ENCODE assay signal across 24 mouse cellular contexts in genomic region chr7:97305206-97305605, GRCm38 (mm10). TPM values are rescaled to one million over a fixed set of nuclear protein-coding genes. Genes with fewer than 3 reads are reported as not detected.
DNase-seq lines count a peak whose midpoint lies in the region; ATAC-seq and TF ChIP-seq lines count a peak whose summit lies in the region.
"Had no signal": no experiment of that assay in that cellular context is flagged by ENCODE, and none has a peak within 500 bp of the region (broad histone marks: within the 10 kb centered on the region; RNA-seq: fewer than 3 reads in every experiment).

No protein-coding gene starts in this region.

- H3K27ac ChIP-seq in liver, embryonic 11.5 days (ENCODE audit: low read depth, low read length) = no peak overlapping the region
- no peak overlapping the region for H3K27ac ChIP-seq in testis, adult 2 months (ENCODE audit: control insufficient read depth, insufficient read depth, low read depth, low read length)
- no peak overlapping the region for H3K27ac ChIP-seq in hindbrain, embryonic 13.5 days
- H3K27ac ChIP-seq: embryonic facial prominence, embryonic 13.5 days; forebrain, embryonic 13.5 days; gastrocnemius, adult 2 months; heart, embryonic 15.5 days; hindbrain, postnatal 0 days; neural tube, embryonic 13.5 days had no signal

- DNase-seq in frontal cortex, postnatal 25 days (ENCODE audit: low spot score in 2 of 2) = peak; percentile 1 to 2
- no peak for DNase-seq in frontal cortex, adult 2 months (ENCODE audit: extremely low spot score in 1 of 2, low spot score in 1 of 2)
- peak; percentile 21 for DNase-seq in liver, embryonic 11.5 days (ENCODE audit: low spot score)
- no peak for DNase-seq in liver
- DNase-seq in testis, postnatal 10 days (ENCODE audit: low spot score) = no peak
- DNase-seq: adrenal gland, postnatal 14 days; cerebellum, adult 11 months; cerebellum, adult 9-10 months; gastrocnemius, adult 2 months; gastrocnemius, postnatal 36 days; kidney, adult 9 months; kidney, postnatal 10 days; lung, postnatal 14 days; thymus, adult 18-20 months; thymus, postnatal 25 days had no signal

- H3K4me2 ChIP-seq in liver, embryonic 11.5 days = no peak overlapping the region
- H3K4me2 ChIP-seq in hindbrain, embryonic 13.5 days = no peak overlapping the region
- H3K4me2 ChIP-seq: embryonic facial prominence, embryonic 13.5 days; forebrain, embryonic 13.5 days; heart, embryonic 15.5 days; neural tube, embryonic 13.5 days had no signal

- no peaks in the 10 kb centered on the region for H3K4me1 ChIP-seq in liver, embryonic 11.5 days (replicated peaks; ENCODE audit: control insufficient read depth, insufficient read depth, low read length)
- no peaks in the 10 kb centered on the region for H3K4me1 ChIP-seq in testis, adult 2 months (ENCODE audit: control insufficient read depth, insufficient read depth, low read length)
- H3K4me1 ChIP-seq in hindbrain, embryonic 13.5 days (replicated peaks) = no peaks in the 10 kb centered on the region
- H3K4me1 ChIP-seq: embryonic facial prominence, embryonic 13.5 days; forebrain, embryonic 13.5 days; heart, embryonic 15.5 days; neural tube, embryonic 13.5 days had no signal

- TF ChIP-seq POLR2A in testis, adult 2 months (IDR thresholded peaks at IDR 0.05; ENCODE audit: control insufficient read depth, low read depth, low read length) = no peak

- ATAC-seq in liver, embryonic 11.5 days (replicated peaks; ENCODE audit: low FRiP score) = no peak
- ATAC-seq in hindbrain, embryonic 13.5 days (ENCODE audit: low FRiP score) = no peak
- ATAC-seq: CD4-positive, CD25-positive, alpha-beta regulatory T cell, adult 4 months; forebrain, embryonic 13.5 days; hindbrain, postnatal 0 days; intestine, embryonic 16.5 days had no signal

- TF ChIP-seq CTCF in testis, adult 2 months (IDR thresholded peaks at IDR 0.05; ENCODE audit: control insufficient read depth, insufficient read depth, insufficient replicate concordance, low read depth, low read length) = no peak

- WGBS in liver, embryonic 11.5 days = 74% methylated on average over 4 of the region's 4 CpGs
- WGBS in hindbrain, embryonic 13.5 days = 89% methylated on average over 4 of the region's 4 CpGs

- peaks cover 22% of the 10 kb centered on the region for H3K36me3 ChIP-seq in liver, embryonic 11.5 days (ENCODE audit: control insufficient read depth, insufficient read depth, low read length)
- H3K36me3 ChIP-seq in testis, adult 2 months (ENCODE audit: control insufficient read depth, insufficient read depth, low read length) = peaks cover 2% of the 10 kb centered on the region
- H3K36me3 ChIP-seq in hindbrain, embryonic 13.5 days = peaks cover 93% of the 10 kb centered on the region

- H3K4me3 ChIP-seq in liver, embryonic 11.5 days (ENCODE audit: low read depth, low read length) = no peak overlapping the region
- H3K4me3 ChIP-seq in testis, adult 2 months (ENCODE audit: control insufficient read depth, low read depth, low read length) = peak overlapping the region; percentile 49
- no peak overlapping the region for H3K4me3 ChIP-seq in hindbrain, embryonic 13.5 days
- H3K4me3 ChIP-seq: embryonic facial prominence, embryonic 13.5 days; forebrain, embryonic 13.5 days; gastrocnemius, adult 2 months; heart, embryonic 15.5 days; neural tube, embryonic 13.5 days had no signal

- H3K27me3 ChIP-seq in liver, embryonic 11.5 days (replicated peaks; ENCODE audit: control insufficient read depth, insufficient read depth, low read length) = no peaks in the 10 kb centered on the region
- no peaks in the 10 kb centered on the region for H3K27me3 ChIP-seq in testis, adult 2 months (ENCODE audit: control insufficient read depth, insufficient read depth, low read length)
- H3K27me3 ChIP-seq in hindbrain, embryonic 13.5 days = no peaks in the 10 kb centered on the region
- H3K27me3 ChIP-seq: embryonic facial prominence, embryonic 13.5 days; forebrain, embryonic 13.5 days; heart, embryonic 15.5 days; neural tube, embryonic 13.5 days had no signal

- H3K9ac ChIP-seq in liver, embryonic 11.5 days (ENCODE audit: low read depth, low read length) = no peak overlapping the region
- no peak overlapping the region for H3K9ac ChIP-seq in hindbrain, embryonic 13.5 days
- H3K9ac ChIP-seq: embryonic facial prominence, embryonic 13.5 days; forebrain, embryonic 13.5 days; heart, embryonic 15.5 days; neural tube, embryonic 13.5 days had no signal

- H3K9me3 ChIP-seq in liver, embryonic 11.5 days (ENCODE audit: control insufficient read depth, low read length) = peaks cover 4% of the 10 kb centered on the region; the same call in 1 of the 2 replicates
- no peaks in the 10 kb centered on the region for H3K9me3 ChIP-seq in hindbrain, embryonic 13.5 days
- H3K9me3 ChIP-seq: embryonic facial prominence, embryonic 13.5 days; forebrain, embryonic 13.5 days; heart, embryonic 15.5 days; neural tube, embryonic 13.5 days had no signal

RNA-seq across cellular contexts. Expression of gene Usp35, which starts 26.6 kb away (rescaled TPM):
- polyA plus RNA-seq in frontal cortex, adult 2 months (2012; rRNA removed) = 17.1 and 18.8 TPM in 2 replicates
- 0.86 and 0.92 TPM in 2 replicates for polyA plus RNA-seq in liver, embryonic 11.5 days (2014; fragmentation: Nextera tagmentation; extraction: Ambion mirVana)
- polyA plus RNA-seq in testis, adult 2 months (2012; rRNA removed) = 2.9 and 3.6 TPM in 2 replicates
- 3.2 and 3.6 TPM in 2 replicates for polyA plus RNA-seq in hindbrain, embryonic 13.5 days (2015; fragmentation: Nextera tagmentation; extraction: Ambion mirVana)

RNA-seq across cellular contexts. Expression of gene Kctd21, which starts 26.9 kb away (rescaled TPM):
- 13.5 and 14.0 TPM in 2 replicates for polyA plus RNA-seq in frontal cortex, adult 2 months (2012; rRNA removed)
- polyA plus RNA-seq in liver, embryonic 11.5 days (2014; fragmentation: Nextera tagmentation; extraction: Ambion mirVana) = 2.2 and 2.6 TPM in 2 replicates
- 1.2 and 1.3 TPM in 2 replicates for polyA plus RNA-seq in testis, adult 2 months (2012; rRNA removed)
- 7.6 and 7.9 TPM in 2 replicates for polyA plus RNA-seq in hindbrain, embryonic 13.5 days (2015; fragmentation: Nextera tagmentation; extraction: Ambion mirVana)

Comparison
In these comparisons a context has a peak if more than half of its experiments do, and no peak if none do; other contexts are left out.
1. DNase-seq: peak in frontal cortex, postnatal 25 days (2 of 2) and liver, embryonic 11.5 days (single experiment); none in frontal cortex, adult 2 months (0 of 2), liver (single experiment) and testis, postnatal 10 days (single experiment).